Mouse (Mus musculus) heart, adult 2 months (tissue): ENCODE measurements at regions not wholly inside any gene's neighbourhood (a gene's known extent, or its start where the extent isn't known, plus 50 kb on each side); places are given as distances from the start of the nearest gene placed in this dataset.

Experiments used
- DNase-seq, 2 experiments: peaks; one replicate each; pipeline ENCODE4 v3.0.0; 2021
- H3K27ac ChIP-seq: fragments of 200-600 bp; 2 replicates; pipeline ENCODE4 v1.8.1; 2022
- H3K27me3 ChIP-seq: fragments of 200-500 bp; 2 replicates; pipeline ENCODE4 v1.6.1; 2012; ENCODE audit warnings: mild to moderate bottlenecking, low read length, inconsistent platforms, mixed read lengths; ENCODE audit not compliant: control insufficient read depth, insufficient read depth
- H3K36me3 ChIP-seq: fragments of 200-500 bp; 2 replicates; pipeline ENCODE4 v1.6.1; 2012; ENCODE audit warnings: low read length, inconsistent platforms; ENCODE audit not compliant: control insufficient read depth, insufficient read depth
- H3K4me1 ChIP-seq: fragments of 200-500 bp; 2 replicates; pipeline ENCODE4 v1.6.1; 2011; ENCODE audit warnings: low read length; ENCODE audit not compliant: control insufficient read depth, insufficient read depth
- H3K4me3 ChIP-seq: fragments of 200-600 bp; 2 replicates; pipeline ENCODE4 v1.8.1; 2022
- H3K79me2 ChIP-seq: fragments of 200-500 bp; replicated peaks from 2 replicates; pipeline ENCODE4 v1.6.1; 2012; ENCODE audit warnings: mild to moderate bottlenecking, inconsistent platforms, low read length, moderate library complexity, mixed read lengths; ENCODE audit not compliant: control insufficient read depth, insufficient read depth
- H3K9ac ChIP-seq: fragments of 200-500 bp; 2 replicates; pipeline ENCODE4 v1.6.1; 2012; ENCODE audit warnings: low read depth, mild to moderate bottlenecking, control low read depth, inconsistent platforms, low read length, mixed read lengths
- CTCF ChIP-seq: fragments of 200-600 bp; IDR thresholded peaks from 2 replicates; pipeline ENCODE4 v1.8.1; 2022; ENCODE audit warnings: antibody characterized with exemption, mild to moderate bottlenecking, moderate library complexity
- EP300 ChIP-seq: fragments of 200-500 bp; IDR thresholded peaks from 2 replicates; pipeline ENCODE4 v1.6.1; 2011; ENCODE audit warnings: low read depth, low read length, control low read depth; ENCODE audit not compliant: insufficient read depth
- POLR2A ChIP-seq: fragments of 200-500 bp; IDR thresholded peaks from 2 replicates; pipeline ENCODE4 v1.6.1; 2011; ENCODE audit warnings: mild to moderate bottlenecking, low read depth, low read length, control low read depth; ENCODE audit not compliant: insufficient read depth
- WGBS: fragments of 180-500 bp; shearing (Covaris S2); methylation state at CpG from one replicate; pipeline ENCODE4 v1.1.7; 2018; 5-methylcytosine and 5-hydroxymethylcytosine counted together
- intact Hi-C: fragments of 180-260 bp; cut with DNase I; formaldehyde crosslinking; loops from one replicate; pipeline ENCODE4 v1.15.1; 2025

GRCm38 (mm10) chr4:83966898-83967297 is 441.6 kb downstream of the Ccdc171 start:
- H3K4me3 ChIP-seq: no peak overlapping the region
- TF ChIP-seq POLR2A: no peak
- TF ChIP-seq CTCF: no peak
- no peak for TF ChIP-seq EP300
- H3K79me2 ChIP-seq: no peaks in the 10 kb centered on the region

GRCm38 (mm10) chr4:83973162-83973561 is 447.8 kb downstream of the Ccdc171 start:
- no peak for DNase-seq
- WGBS: 75% methylated on average over 4 of the region's 4 CpGs
- no peak for TF ChIP-seq EP300
- no peak for TF ChIP-seq POLR2A
- TF ChIP-seq CTCF: no peak
- H3K27ac ChIP-seq: no peak overlapping the region
- H3K4me1 ChIP-seq: no peaks in the 10 kb centered on the region; the same call in 1 of the 2 replicates
- H3K4me3 ChIP-seq: no peak overlapping the region
- no peaks in the 10 kb centered on the region for H3K79me2 ChIP-seq
- intact Hi-C loops: no loop called here
- no peaks in the 10 kb centered on the region for H3K36me3 ChIP-seq
- H3K27me3 ChIP-seq: no peaks in the 10 kb centered on the region
- no peak overlapping the region for H3K9ac ChIP-seq

More at GRCm38 (mm10) chr4:83966898-83967297, 441.6 kb downstream of the Ccdc171 start:
- 80% methylated on average over 1 of the region's 1 CpGs for WGBS
- Histone ChIP-seq H3K27ac (no peak overlapping the region), H3K27me3 (no peaks in the 10 kb centered on the region), H3K4me1 (no peaks in the 10 kb centered on the region), H3K9ac (no peak overlapping the region), H3K36me3 (no peaks in the 10 kb centered on the region)
- DNase-seq: no peak
- intact Hi-C loops: no loop called here

GRCm38 (mm10) chr4:83974214-83975012 is 449.1 kb downstream of the Ccdc171 start:
- peak; percentile 22 to 38 for DNase-seq

GRCm38 (mm10) chr4:83975569-83975968 is 450.2 kb downstream of the Ccdc171 start:
- H3K9ac ChIP-seq: no peak overlapping the region
- no peaks in the 10 kb centered on the region; the same call in 1 of the 2 replicates for H3K4me1 ChIP-seq
- DNase-seq: no peak
- no peaks in the 10 kb centered on the region for H3K79me2 ChIP-seq
- H3K4me3 ChIP-seq: no peak overlapping the region
- intact Hi-C loops: no loop called here
- H3K27ac ChIP-seq: no peak overlapping the region
- no peak for TF ChIP-seq EP300
- TF ChIP-seq POLR2A: no peak
- TF ChIP-seq CTCF: no peak
- no peaks in the 10 kb centered on the region for H3K36me3 ChIP-seq
- WGBS: 59% methylated on average over 5 of the region's 5 CpGs
- H3K27me3 ChIP-seq: no peaks in the 10 kb centered on the region

More at GRCm38 (mm10) chr4:83974214-83975012, 449.1 kb downstream of the Ccdc171 start:
- intact Hi-C loops: no loop called here
- H3K79me2 ChIP-seq: no peaks in the 10 kb centered on the region
- no peaks in the 10 kb centered on the region; the same call in 1 of the 2 replicates for H3K4me1 ChIP-seq
- H3K27me3 ChIP-seq: no peaks in the 10 kb centered on the region
- no peak overlapping the region for H3K9ac ChIP-seq
- WGBS: 67% methylated on average over 7 of the region's 7 CpGs
- no peak overlapping the region for H3K4me3 ChIP-seq
- TF ChIP-seq POLR2A (no peak), CTCF (no peak), EP300 (no peak)
- no peaks in the 10 kb centered on the region for H3K36me3 ChIP-seq
- no peak overlapping the region for H3K27ac ChIP-seq

- intact Hi-C loops: no loop called here
- Histone ChIP-seq H3K9ac (no peak overlapping the region), H3K27ac (no peak overlapping the region), H3K27me3 (no peaks in the 10 kb centered on the region), H3K36me3 (no peaks in the 10 kb centered on the region), H3K4me3 (no peak overlapping the region), H3K4me1 (no peaks in the 10 kb centered on the region; the same call in 1 of the 2 replicates), H3K79me2 (no peaks in the 10 kb centered on the region)
- DNase-seq: no peak
- TF ChIP-seq CTCF: no peak
- no peak for TF ChIP-seq POLR2A
- TF ChIP-seq EP300: no peak
- 67% methylated on average over 12 of the region's 12 CpGs for WGBS
These were observed 450.7 kb downstream of the Ccdc171 start for GRCm38 (mm10) chr4:83976067-83976466.

- TF ChIP-seq EP300 (no peak), POLR2A (no peak), CTCF (no peak)
- H3K4me1 ChIP-seq: no peaks in the 10 kb centered on the region; the same call in 1 of the 2 replicates
- 49% methylated on average over 4 of the region's 4 CpGs for WGBS
- intact Hi-C loops: no loop called here
- no peak overlapping the region for H3K27ac ChIP-seq
- no peak overlapping the region for H3K9ac ChIP-seq
- H3K4me3 ChIP-seq: no peak overlapping the region
- H3K27me3 ChIP-seq: no peaks in the 10 kb centered on the region
- no peak for DNase-seq
- no peaks in the 10 kb centered on the region for H3K79me2 ChIP-seq
- no peaks in the 10 kb centered on the region for H3K36me3 ChIP-seq
These were observed 453.7 kb downstream of the Ccdc171 start for GRCm38 (mm10) chr4:83979088-83979487.
